Mouse (Mus musculus): ENCODE measurements around the gene Tmem169. TPM values are rescaled to one million over a fixed set of nuclear protein-coding genes. Genes with fewer than 3 reads are reported as not detected.

The Tmem169 gene
- polyA plus RNA-seq, 1 experiment, result 0.41 TPM

DNA sequence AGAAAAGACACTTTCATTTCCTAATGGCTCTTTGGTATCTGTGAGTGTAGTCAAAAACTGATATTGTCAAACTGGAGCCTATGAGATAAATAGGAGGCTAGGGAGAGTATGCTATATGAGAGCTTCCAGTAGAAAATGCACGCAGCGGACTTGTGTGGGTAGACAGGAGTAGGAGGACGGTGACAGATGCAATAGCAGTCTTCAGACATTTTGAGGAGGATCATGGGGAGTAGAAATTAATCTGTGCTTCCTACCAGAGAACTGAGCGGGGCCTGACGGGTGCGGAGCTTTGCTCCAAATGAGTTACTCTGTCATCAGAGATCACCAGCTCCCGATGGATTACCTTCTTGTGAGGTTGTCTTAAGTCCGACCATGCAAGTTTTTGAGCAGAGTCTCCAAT, 52.6 kb downstream of the Tmem169 start:
- TF ChIP-seq REST (IDR thresholded peaks at IDR 0.05; ENCODE audit: insufficient read depth, insufficient read length) (no peak), TCF12 (IDR thresholded peaks at IDR 0.05; ENCODE audit: insufficient read depth, poor library complexity, severe bottlenecking) (no peak), E2F4 (IDR thresholded peaks at IDR 0.05; ENCODE audit: insufficient read depth) (no peak), SRF (IDR thresholded peaks at IDR 0.05; ENCODE audit: control insufficient read depth, insufficient read length, low read depth) (no peak), MYOD1 (IDR thresholded peaks at IDR 0.05; ENCODE audit: control insufficient read depth in 1 of 3, insufficient read length in 2 of 3, low read depth in 2 of 3) (no peak), TCF3 (IDR thresholded peaks at IDR 0.05; ENCODE audit: insufficient read length, low read depth) (no peak), USF1 (IDR thresholded peaks at IDR 0.05; ENCODE audit: low read depth) (no peak)
- peaks cover 27% of the 10 kb centered on the region for H3K36me3 ChIP-seq (ENCODE audit: control insufficient read depth, insufficient read depth)
- no peaks in the 10 kb centered on the region for H3K27me3 ChIP-seq (ENCODE audit: control insufficient read depth, insufficient read depth, insufficient read length)
- H3K79me2 ChIP-seq (ENCODE audit: control insufficient read depth, insufficient read depth), result no peaks in the 10 kb centered on the region
- no peak overlapping the region for H3ac ChIP-seq (ENCODE audit: control insufficient read depth, insufficient read length)
- no peak overlapping the region for H3K4me3 ChIP-seq
- no peak overlapping the region for H3K4me2 ChIP-seq (ENCODE audit: low read depth)

DNA sequence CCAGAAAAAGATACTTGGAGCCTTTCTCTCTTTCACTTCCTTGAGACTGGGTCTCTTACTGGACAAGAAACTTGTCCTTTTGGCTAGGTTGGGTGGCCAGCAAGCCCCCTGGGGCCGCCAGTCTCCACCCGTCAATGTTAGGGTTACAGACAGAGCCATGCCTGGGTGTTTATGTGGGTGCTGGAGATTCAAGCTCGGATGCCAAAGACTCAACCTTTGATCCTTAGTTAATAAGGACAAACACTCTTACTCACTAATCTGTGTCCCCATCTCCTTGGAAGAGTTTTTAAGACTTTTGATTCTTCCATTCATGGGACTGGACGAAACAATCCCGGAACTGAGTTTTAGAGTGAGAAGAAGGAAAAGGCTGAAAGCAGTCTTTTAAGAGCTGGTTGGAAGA, 54.2 kb downstream of the Tmem169 start:
- Histone ChIP-seq H3ac (ENCODE audit: control insufficient read depth, insufficient read length) (no peak overlapping the region), H3K27me3 (ENCODE audit: control insufficient read depth, insufficient read depth, insufficient read length) (no peaks in the 10 kb centered on the region), H3K36me3 (ENCODE audit: control insufficient read depth, insufficient read depth) (peaks cover 30% of the 10 kb centered on the region), H3K79me2 (ENCODE audit: control insufficient read depth, insufficient read depth) (no peaks in the 10 kb centered on the region), H3K4me3 (no peak overlapping the region), H3K4me2 (ENCODE audit: low read depth) (no peak overlapping the region)
- no peak for TF ChIP-seq MAX (IDR thresholded peaks at IDR 0.05; ENCODE audit: low read depth)
- TF ChIP-seq SRF (IDR thresholded peaks at IDR 0.05; ENCODE audit: control insufficient read depth, insufficient read length, low read depth), result no peak
- no peak for TF ChIP-seq REST (IDR thresholded peaks at IDR 0.05; ENCODE audit: insufficient read depth, insufficient read length)
- TF ChIP-seq TCF12 (IDR thresholded peaks at IDR 0.05; ENCODE audit: insufficient read depth, poor library complexity, severe bottlenecking), result no peak
- no peak for TF ChIP-seq MYOG (IDR thresholded peaks at IDR 0.05; ENCODE audit: control insufficient read depth in 1 of 3, insufficient read depth in 1 of 3, insufficient read length in 2 of 3, low read depth in 2 of 3)
- TF ChIP-seq MYOD1 (IDR thresholded peaks at IDR 0.05; ENCODE audit: control insufficient read depth in 1 of 3, insufficient read length in 2 of 3, low read depth in 2 of 3), result no peak
- TF ChIP-seq POLR2A (IDR thresholded peaks at IDR 0.05; ENCODE audit: insufficient read length, low read depth), result no peak
- TF ChIP-seq CEBPB (IDR thresholded peaks at IDR 0.05; ENCODE audit: insufficient read depth, poor library complexity, severe bottlenecking), result no peak
- TF ChIP-seq USF1 (IDR thresholded peaks at IDR 0.05; ENCODE audit: low read depth), result no peak

DNA sequence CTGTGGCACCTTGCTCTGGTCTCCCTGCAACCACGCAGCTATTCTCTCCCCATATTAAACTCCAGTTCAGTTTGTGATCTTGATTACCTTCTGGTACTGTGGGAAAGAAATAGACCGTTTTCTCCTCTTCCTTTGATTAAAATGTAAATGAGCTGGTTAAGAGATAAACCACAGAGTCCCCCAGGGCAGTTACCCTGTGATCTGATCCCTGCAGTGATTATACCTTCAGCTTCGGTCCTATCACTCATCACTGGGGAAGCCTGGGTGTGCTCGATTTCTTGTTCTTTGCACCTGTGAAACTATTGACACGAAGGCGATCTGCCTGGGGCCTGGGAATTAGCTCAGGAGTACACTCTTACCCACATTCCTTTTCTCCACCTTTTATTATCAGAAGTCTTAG, 63.7 kb downstream of the Tmem169 start:
- H3K79me2 ChIP-seq (ENCODE audit: control insufficient read depth, insufficient read depth), result no peaks in the 10 kb centered on the region
- no peak for TF ChIP-seq MAX (IDR thresholded peaks at IDR 0.05; ENCODE audit: low read depth)
- no peak for TF ChIP-seq SRF (IDR thresholded peaks at IDR 0.05; ENCODE audit: control insufficient read depth, insufficient read length, low read depth)
- no peak for TF ChIP-seq REST (IDR thresholded peaks at IDR 0.05; ENCODE audit: insufficient read depth, insufficient read length)
- peaks cover 22% of the 10 kb centered on the region for H3K36me3 ChIP-seq (ENCODE audit: control insufficient read depth, insufficient read depth)
- no peak overlapping the region for H3K4me2 ChIP-seq (ENCODE audit: low read depth)
- H3K27me3 ChIP-seq (ENCODE audit: control insufficient read depth, insufficient read depth, insufficient read length), result no peaks in the 10 kb centered on the region
- H3ac ChIP-seq (ENCODE audit: control insufficient read depth, insufficient read length), result no peak overlapping the region
- no peak overlapping the region for H3K4me3 ChIP-seq

Other genes with a start within 250 kb of the Tmem169 start
- 2.0 TPM for gene Mreg, start 72.1 kb upstream of the Tmem169 start, polyA plus RNA-seq (2012; fragmentation: generic; extraction: Trizol)
- gene Pecr, start 55 bp upstream of the Tmem169 start, polyA plus RNA-seq (2012; fragmentation: generic; extraction: Trizol), result 13.7 TPM
- gene Xrcc5, start 23.1 kb downstream of the Tmem169 start, polyA plus RNA-seq (2012; fragmentation: generic; extraction: Trizol), result 23.5 TPM

Measured in myocyte (in vitro differentiated cells).